Mouse (Mus musculus): ENCODE measurements around the gene Gm49373.

The Gm49373 gene

DNA sequence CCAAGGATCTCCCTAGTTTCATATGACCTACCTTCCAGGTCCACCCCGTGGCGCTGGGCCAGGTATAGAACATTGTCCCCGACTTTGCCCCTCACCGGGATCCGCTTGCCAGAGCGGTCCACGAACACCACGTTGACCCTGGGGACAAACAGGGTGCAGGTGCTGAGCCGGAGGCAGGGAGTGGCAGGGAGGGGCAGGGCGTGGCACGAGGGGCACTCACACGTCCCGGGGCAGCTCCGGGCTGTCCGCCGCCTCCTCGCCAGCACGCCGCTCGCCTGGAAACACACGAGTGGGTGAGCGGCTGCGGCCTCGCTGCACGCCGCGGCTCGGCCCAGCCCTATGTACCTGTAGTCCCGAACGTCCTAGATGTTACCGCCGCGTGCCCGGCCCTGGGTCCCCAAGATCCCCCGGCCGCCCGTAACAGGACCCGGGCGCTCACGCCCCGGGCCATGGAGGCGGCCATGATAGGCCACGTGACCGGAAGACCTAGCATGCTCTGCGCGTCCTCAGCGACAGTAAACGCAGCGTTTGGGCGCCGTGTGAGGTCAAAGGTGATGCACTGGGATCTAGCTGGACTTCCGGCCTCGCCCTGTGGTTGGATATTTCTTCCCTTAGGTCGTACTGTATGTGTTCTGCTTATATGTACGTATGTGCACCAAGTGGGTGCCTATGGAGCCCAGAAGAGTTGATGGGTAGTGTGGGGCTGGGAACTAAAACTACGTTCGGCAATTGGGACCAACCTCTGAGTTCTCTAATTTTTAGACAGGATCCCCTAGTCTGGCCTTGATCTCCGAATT is at the start of gene Gm49373, which contains the start of gene Fdx1l:
Gm49373 (minus strand) TSS at position 53 of the 797 bp plus-strand sequence.
Fdx1l (minus strand) TSS at position 571 of the 797 bp plus-strand sequence.
- DNase-seq (ENCODE audit: low spot score), result peak; percentile 84

DNA sequence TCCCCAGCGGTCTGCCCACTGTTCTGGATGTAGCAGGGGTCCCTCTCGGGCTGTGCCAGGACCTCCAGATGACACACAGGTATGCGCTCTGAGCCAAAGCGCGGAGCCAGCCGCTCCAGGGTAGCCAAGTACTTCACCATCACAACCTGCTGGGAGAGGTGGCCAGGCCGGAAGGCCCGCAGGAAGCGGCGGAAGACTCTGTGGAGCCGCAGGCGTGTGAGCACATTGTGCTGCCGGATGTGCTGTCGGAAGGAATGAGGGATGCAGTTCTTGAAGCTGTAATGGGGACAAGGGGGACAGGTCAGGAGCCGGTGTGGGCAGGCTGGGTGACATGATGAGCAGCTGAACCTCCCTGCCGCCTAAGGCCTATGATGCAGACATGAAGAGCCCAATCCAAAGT is 48.6 kb upstream of the Gm49373 start:
- DNase-seq (ENCODE audit: low spot score), result no peak

DNA sequence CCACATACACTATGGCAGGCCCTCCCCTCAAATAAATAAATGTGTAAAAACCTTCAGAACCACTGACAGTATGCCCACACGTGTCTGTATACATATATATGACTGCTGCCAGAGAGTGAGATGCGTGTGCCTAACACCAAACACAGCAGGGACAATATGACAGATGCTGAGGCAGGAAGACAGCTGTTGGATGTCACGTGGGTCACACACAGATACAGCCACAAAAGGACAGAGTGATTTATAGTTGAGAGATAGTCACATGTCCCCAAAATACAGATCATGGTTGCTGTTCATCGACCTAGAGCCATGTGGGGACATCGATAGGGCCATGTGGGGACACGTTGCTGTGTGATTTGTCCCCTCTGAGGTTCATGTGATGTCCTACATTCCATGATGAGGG is 44.2 kb upstream of the Gm49373 start:
- no peak for DNase-seq (ENCODE audit: low spot score)

DNA sequence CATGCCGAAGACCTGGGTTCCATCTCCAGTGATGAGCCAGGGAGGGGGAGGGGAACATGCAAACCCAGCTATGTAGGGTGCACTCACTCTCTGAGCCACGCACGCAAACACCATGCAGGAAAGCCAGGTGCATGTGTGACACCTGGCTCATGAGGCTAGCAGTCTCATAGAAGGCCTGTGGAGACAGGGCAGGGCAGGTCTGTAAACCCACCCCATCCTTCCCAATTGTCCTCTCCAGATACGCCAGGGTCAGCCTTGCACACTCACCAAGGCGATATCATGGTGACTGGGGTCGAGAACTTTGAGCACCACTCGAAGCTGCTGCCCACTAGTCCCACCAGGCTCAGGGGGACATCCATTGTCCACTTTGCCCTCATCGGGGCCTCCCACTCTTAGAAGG is 42.2 kb upstream of the Gm49373 start:
- no peak for DNase-seq (ENCODE audit: low spot score)

DNA sequence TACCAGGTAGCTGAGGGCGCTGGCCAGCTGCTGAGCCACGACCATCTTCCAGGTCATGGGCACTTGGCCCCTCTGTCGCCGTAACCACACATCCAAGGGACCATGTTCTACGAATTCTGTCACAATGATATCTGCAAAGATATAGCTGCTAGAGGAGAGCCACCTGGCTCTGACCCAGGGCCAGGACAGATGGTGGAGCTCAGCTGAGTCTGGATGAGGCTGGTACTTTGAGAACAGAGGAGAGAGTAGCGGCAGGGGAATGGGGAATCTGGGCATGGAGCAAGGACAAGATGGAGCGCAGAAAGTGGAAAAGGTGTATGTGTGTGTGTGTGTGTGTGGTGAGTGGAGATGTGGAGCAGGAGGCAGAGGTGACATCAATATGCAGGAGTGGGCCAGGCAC is 41.3 kb upstream of the Gm49373 start:
- DNase-seq (ENCODE audit: low spot score), result no peak

DNA sequence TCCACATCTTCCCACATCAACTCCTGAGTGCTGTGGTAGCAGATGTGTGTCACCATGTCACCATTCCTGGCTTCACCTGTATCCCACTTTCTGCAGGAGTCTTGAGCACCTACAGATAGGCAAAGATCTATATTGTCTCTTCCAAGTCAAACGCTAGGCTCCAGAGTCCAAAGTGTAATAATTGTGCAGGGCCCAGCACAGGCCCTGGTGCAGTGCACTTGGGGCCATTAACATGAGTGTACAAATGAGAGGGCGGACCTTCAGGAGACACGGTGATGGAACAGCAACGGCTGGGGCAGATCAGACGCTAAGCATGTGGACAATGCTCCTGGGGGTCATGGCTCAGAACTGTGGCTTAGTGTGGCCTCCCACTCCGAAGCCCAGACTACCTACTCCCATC is 40.9 kb upstream of the Gm49373 start:
- DNase-seq (ENCODE audit: low spot score), result no peak

DNA sequence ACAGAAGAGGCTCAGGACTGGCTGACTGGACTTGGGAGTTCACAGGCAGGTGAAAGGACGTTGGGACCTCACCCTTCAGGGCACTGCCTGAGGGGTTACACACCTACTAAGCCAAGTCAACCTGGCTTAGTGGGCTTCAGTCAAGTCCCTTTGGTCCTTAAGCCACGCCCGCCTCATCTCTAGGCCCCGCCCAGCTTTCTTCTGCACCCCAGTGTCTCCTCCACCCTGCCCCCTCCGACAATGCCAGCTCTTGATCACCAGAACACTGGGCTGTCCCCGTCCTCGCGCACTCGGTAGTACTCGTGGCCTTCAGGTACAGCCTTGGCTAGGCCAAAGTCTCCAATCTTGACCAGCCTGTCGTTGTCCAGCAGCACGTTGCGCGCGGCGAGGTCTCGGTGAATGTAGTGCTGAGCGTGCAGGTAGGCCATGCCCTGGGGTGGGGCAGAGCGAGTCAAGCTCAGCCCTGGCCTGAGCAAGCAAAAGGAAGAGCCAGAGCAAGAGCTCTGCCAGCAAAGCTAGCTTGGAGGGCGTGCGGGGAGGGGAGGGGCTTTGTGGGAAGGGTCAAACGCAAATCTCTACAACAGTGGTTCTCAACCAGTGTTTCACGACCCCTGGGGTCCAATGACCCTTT is 34.8 kb upstream of the Gm49373 start:
- DNase-seq (ENCODE audit: low spot score), result no peak

DNA sequence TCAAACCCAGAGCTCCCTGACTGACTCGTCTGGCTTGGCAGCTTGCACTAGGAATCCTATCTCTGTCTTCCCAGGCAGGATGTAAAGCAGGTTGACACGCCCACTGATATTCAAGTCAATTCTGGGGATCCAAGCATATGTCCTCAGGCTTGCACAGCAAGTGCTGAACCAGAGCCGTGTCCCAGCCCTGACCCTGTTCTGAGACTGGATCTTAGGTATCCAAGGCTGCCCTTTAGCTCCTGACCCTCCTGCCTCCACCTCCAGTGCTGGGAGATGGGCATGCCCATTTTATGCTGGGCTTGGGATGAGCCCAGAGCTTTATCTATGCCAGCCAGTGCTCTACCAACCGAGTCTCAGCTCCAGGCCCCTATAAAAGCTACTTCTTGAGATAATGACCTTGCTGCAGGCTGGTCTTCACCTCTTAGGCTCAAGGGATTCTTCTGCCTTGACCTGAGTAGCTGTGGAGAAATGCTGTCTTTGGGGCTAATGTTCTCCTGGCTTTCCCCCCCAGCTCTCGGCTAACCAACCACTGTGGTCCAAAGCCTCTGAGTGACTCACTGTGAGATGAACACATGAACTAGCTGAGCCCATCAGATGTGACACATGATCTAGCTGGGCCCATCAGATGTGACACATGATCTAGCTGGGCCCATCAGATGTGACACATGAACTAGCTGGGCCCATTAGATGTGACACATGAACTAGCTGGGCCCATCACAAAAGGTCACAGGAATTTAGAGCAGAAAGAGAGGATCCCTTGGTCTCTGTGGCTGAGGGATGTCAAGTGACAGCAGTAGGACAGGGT is 33.1 kb upstream of the Gm49373 start:
- DNase-seq (ENCODE audit: low spot score), result no peak

DNA sequence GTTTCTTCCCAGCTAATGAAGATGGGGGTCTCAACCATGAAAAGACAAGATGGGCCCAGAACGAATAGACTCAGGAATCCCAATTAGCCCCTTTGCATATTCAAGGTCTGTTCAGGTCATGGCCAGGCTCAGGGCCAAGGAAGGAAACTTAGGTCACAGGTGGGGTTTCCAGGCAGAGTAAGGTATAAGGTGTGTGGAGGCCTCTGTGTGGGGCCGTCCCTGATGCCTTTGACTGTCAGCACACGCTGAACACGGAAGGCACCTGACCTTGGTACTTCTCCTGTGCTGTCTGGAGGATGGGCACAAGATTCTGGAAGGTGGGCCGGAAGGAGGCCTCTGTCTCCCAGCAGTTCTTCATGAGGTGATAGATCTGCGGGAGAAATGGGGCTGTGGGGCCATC is 31.9 kb upstream of the Gm49373 start:
- no peak for DNase-seq (ENCODE audit: low spot score)

DNA sequence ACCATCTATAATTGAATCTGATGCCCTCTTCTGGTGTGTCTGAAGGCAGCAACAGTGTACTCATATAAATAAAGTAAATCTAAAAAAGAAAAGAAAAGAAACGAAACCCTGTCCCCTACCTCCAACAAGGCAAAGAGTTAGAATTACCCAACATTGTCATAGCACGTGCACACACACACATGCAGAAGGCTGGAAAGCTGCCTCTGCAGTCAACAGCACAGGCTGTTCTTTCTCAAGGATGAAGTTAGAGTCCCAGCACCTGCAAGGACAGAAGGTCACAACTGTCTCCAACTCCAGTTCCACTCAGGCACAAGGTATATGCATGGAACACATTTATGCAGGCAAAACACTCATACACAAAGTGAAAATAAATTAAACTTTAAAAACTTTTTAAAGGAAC is 29.2 kb upstream of the Gm49373 start:
- DNase-seq (ENCODE audit: low spot score), result no peak

DNA sequence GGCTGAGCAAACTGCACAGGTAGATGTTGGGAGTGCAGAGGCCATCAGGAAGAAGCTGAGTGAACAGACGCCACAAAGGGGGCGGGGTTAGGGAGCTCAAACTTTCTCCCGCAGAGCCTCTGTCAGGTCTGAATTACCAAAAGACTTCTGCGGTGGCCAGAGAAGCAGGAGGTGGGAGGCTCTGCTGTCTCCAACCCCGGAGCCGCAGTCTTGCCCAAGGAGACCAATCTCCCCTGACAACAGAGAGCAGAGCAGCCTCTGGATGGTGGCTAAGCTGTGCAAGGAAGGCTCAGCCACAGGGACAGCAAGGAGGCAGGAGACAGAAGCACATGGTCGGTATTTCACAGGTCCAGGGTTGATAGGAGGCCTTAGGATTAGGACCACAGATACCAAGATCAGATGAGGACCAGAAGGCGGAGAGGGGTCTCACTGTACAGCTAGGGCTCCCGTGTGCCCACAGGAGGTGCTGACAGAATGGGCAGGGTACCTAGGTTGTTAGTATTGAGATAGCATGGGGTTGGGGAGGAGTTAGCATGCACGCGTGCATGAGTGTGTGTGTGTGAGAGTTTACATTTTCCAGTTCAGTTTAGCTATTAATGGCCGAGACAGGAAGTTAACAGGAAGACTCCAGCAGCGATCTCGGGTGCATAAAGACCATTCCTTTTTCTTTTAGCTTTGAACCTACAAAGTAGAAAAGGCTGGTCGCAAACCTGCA is 27.7 kb upstream of the Gm49373 start:
- DNase-seq (ENCODE audit: low spot score), result no peak

DNA sequence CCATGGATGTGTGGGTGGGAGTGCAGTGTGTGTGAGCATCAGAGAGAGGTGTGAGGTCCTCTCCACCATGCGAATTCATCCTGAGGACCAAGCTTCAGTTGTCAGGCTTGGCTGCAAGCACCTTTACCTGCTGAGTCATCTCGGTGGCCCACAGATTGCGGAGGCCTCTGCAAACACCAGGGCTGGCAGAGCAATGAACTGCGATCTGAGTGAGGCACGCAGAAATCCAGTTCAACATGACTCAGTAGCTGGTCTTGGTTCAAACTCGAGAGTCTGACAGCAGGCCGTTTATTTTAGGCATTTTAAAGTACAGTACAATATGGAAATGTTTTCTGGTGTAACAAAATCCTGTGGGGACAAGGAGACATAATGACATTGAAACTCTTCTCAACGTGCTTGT is 24.9 kb upstream of the Gm49373 start:
- no peak for DNase-seq (ENCODE audit: low spot score)

DNA sequence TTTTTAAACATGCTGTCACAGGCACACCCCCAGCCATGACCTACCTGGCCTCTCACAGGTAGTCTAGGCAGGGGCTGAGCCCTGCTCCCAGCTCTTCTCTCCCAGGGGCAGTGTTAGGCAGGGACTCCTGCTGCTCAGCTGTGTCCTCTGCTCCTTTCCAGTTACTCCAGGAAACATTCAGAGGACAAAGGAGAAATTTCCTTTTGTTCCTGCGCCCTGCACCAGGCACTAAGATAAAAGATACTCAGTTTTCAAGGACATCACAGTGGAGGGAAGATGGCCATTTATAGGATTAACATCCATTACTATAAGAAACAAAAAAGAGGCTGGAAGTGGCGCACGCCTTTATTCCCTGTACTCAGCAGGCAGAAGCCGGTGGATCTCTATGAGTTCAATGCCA is 23.1 kb upstream of the Gm49373 start:
- no peak for DNase-seq (ENCODE audit: low spot score)

DNA sequence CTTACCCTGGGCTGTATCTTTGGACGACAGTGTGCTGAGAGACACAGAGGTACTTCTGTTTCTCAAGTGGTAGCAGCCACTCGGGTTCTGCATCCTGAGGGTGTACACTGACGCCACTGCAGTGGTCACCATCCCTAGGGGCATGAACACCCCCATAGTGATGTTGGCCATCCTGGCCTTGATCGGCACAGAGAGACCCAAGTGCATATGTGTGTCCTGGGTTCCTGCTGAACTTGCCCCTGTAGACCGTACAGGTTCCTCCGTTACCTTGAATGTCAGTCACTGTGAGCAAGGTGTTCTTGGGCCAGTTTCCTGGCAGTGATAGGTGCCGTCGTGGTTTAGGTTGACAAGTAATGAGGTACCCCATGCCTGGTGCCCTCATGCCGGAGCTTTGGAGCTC is 20.5 kb upstream of the Gm49373 start:
- DNase-seq (ENCODE audit: low spot score), result no peak

DNA sequence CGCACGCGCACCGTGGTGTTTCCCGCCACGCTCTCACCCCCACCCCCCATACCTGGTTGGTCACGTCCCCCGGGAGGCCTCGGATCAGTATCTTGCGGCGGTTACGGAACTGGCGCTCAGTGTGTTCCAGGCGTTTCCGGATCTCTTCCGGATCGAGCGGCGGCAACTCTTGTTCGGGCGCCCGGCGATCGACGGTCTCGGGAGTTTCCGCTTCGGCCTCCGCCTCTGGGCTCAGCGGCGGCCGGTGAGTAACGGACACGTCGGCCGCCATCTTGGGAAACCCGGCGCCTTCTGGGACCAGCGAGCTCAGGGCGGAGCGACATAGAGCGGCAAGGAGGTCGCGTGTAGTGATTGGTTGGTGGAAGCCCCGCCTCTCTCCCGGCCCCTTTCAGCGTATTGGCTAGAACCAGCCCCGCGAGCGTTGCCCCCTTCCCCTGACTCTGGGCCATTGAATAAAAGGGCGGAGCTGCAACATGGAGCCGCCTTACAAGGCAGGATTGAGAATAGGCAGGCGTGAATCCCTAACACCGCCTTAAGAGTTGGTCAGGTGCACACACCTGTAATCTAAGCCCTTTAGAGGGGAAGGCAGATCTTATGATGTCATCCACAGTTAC is 18.9 kb upstream of the Gm49373 start, which contains the start of the genes Gm38431 and Raver1:
Gm38431 (minus strand) TSS at position 291 of the 614 bp plus-strand sequence.
Raver1 (minus strand) TSS at position 302 of the 614 bp plus-strand sequence.
- peak; percentile 97 for DNase-seq (ENCODE audit: low spot score)

DNA sequence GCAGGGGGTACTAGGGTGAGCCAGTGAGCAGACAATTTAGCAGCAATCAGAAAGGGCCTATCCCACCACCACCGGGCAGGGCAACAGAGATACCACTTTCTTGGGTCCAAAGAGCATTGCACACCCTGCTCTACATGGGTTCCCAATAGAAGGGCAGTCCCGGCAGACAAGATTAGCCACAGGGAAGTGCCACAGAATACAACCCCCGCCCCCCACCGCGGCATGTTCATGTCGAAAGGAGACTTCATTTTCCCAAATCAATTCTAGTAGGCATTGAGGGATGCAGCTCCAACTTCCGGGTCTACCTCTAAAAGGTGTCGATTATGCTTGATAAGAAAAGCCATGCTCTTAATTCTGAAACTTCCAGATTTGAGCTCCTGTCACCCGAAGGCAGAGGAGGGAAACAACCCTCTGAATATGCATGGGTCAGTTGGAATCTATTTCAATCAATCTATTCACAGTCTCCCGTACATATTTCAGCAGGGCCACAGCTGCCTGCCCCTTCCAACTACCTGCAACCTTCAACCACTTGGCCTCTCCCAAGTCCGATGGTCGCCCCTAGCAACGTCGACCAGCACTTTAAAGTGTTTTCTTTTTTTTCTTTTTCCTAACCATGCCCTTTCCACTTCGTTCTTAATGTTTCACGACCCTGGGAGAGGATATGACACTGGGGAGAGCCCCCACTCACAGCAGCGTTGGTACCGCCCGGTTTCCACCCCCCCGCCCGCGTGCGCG is 18.2 kb upstream of the Gm49373 start:
- no peak for DNase-seq (ENCODE audit: low spot score)

DNA sequence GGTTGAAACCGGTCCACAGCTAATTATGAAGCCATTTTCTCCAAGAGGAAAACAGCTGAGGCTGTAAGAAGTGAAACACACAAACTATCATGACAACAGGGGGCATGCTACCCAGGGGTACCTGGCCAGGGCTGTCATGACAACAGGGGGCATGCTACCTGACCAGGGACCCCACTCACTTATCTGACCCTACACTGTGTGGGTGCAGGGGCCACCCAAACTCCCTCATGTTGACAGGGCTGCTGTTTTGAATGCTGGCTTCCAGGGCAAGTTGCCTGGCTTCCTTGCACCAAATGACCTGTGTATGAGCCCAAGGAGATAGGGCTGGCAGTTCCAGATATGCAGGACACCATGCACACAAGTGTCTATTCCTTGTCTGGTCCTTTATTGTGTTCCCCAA is 17.6 kb upstream of the Gm49373 start:
- DNase-seq (ENCODE audit: low spot score), result no peak

DNA sequence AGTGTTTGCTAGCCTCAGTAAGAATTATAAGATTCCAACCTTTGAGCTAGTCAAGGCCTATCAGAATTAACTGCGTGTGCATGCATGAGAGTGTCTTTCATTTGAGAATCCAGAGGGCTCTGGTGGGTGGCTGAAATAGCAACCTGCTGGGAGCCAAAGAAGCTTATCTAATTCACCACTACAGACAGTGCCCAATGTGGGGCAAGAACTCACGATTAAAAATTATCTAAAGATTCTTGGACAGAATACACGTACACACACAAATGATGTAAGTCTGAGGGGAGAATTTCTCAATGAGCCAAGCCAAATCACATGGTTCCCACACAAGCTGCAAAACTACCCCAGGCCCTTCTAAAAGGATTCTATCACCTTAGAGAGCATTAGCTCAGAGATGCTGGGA is 10.4 kb upstream of the Gm49373 start:
- DNase-seq (ENCODE audit: low spot score), result no peak

DNA sequence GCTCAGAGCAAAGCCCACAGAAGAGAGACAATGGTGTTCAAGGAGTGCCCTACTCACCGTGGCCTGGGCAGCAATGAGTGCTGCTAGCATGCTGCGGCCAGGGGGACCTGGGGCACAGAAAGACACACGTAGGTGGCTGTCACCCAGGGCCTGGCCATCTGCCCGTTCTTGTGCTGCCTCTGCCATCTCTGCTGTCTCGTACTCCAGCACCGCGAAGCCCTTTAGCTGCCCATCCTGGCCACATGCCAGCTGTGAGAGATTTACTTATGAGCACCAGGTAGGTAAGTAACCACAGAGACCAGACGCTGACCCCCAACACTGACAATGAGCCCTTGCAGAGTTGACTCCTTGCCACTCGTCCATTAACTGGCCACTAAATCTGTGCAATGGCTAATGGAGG is 8.2 kb upstream of the Gm49373 start:
- DNase-seq (ENCODE audit: low spot score), result no peak

DNA sequence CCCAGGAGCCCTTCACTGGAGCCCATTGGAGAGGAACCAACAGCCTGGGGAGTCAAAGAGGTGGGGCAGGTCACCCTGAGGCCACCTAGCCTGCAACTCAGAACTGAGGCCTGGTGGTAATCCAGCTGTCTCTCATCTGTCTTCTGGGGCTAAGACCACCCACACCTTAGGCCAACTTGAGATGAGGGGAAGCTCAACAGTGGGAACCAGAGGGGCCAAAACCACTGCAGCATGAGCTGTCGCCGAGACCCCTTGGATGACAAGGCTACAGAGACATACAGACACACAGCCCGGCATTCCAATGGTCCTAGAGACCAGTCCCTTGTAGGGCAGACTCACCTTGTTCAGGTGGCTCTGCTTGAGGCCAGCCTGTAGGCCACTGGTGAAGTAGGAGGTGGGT is 2.7 kb upstream of the Gm49373 start:
- no peak for DNase-seq (ENCODE audit: low spot score)

DNA sequence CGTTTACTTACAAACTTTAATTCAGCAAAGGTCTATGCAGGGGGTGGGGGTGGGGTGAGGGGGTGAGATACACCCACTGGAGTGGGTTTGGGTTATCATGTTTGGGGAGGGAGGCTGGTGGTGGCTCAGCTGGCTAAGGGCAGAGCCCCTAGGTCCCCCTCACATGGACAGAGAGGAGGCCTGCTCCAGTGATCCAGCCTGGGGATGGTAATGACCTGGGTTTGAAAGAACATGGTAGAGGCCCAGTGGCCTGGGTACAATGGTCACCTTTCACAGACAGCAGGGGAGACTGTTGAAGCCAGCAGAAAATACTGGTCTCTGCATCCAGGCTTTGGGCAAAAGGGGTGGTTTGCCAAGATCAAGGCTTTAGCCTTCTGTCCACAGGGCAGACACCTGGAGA is 1.3 kb upstream of the Gm49373 start:
- no peak for DNase-seq (ENCODE audit: low spot score)
